Mouse (Mus musculus) heart, postnatal 0 days (tissue): ENCODE measurements around the gene Taf4.

Experiments
- CTCF ChIP-seq: IDR thresholded peaks from 2 replicates; pipeline ENCODE4 v1.5.1; 2016; ENCODE audit warnings: antibody characterized with exemption, control low read depth, low read depth
- EP300 ChIP-seq: IDR thresholded peaks from 2 replicates; pipeline ENCODE4 v1.6.1; 2016; ENCODE audit warnings: antibody characterized with exemption, low read depth

DNA sequence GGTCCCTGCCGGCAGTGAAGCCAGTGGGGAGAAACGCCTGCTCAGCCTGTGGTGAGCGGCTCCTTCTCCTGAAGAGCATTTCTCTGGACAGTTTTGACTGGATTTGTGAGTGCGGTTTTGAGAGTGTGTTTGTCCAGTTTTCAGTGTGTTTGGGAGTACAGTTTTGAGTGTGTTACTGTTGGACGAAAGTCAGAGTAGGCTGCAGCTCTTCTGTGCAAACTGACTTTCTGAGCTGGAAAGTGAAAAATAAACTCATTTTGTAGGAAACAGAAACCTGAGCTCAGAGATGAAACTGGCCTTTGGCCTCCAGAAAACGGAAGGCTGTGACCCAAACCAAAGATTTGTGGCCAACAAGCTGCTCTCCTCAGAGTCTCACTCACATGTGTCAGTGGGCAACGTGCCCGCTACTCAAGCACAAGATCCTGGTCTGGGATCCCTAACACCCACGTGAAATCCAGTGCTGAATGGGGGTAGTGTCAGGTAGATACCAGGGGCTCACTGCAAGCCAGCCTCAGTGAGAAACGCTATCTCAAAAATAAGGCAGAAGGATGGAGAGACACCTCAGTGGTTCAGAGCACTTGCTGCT is 10.1 kb upstream of the Taf4 start:
- no peak for TF ChIP-seq CTCF
- no peak for TF ChIP-seq EP300
